Mouse (Mus musculus) cerebellum, adult 8-10 months (tissue): ENCODE results near the gene Zswim3.
"Not testable (repeated sequence)": the region's sequence is repeated elsewhere in the genome, so short reads cannot be mapped to it uniquely, and the experiment has no call there.

Source experiments
- DNase-seq: peaks from one replicate; pipeline ENCODE4 v3.0.0; 2022

Gene Zswim3

DNA sequence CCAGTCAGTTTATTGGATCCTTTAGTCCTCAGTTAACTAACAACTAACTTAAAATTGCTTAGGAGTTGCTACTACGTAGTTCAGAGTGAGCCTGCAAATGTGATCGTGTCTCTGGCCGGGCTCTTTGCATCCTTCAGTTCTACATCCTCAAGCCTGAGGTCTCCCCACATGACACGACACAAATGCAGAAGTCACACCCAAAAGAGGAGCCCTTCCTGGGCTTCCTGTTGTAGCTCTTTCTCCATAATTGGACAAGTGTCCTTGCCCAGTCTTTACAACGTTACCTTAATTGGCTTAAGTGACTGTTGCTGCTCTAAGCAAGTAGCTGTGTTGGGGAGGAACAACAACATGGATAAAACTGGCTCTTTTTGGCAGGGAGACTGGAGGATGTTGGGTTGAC is 10.4 kb downstream of the Zswim3 start:
- DNase-seq: no peak

DNA sequence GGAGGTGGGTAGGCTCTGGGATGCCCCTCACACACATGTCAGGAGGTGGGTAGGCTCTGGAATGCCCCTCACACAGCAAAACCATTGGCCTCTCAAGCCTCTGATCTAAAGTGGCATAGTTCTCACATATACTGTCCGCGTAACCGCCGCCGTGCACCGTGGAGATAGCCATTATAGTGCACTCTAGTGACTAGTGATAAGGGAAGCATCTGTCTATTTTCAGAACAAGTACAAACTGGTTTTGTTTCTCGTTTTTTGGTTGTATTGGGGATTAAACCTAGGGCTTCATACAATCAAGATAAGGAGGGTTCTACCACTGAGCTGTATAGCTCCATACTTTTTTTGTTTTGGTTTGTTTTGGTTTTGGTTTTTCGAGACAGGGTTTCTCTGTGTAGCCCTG is 10.9 kb downstream of the Zswim3 start:
- no peak for DNase-seq

DNA sequence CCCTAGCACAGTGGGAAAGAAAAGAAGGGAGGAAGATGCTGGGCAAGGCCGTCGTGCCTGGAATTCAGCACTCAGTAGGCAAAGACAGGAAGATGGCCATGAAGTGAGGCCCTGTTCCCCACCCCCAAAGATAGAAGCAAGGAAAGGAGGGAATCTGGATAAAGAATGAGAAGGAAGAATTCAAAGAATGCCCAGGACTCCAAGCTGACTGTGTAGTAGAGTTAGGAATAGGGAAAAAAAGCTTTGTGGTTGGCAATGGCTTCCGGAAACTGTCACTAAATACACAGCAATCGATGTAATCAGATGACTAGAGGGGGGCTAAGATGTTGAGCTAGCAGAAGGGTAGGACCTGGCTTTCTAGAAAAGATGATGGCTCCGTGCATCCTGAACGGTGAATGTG is 12.3 kb downstream of the Zswim3 start:
- DNase-seq: no peak

DNA sequence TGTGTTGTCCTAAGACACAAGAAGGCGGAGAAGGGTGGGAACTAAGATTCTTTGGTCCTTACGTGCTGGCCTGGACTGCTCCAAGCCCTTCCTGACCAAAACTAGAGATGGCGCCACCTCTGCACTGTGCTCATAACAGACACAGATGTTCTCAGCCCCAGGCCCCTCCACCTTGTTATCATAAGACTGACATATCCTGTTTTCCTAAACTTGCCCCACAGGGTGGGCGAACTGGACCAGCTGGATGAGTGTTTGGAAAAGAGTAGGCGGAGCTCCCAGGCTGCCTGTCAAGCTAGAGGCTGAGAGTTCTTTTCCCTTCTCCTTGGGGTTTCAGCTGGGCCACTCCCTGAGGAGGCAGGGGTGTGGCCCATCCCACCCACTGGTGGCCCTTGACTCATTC is 12.8 kb downstream of the Zswim3 start:
- DNase-seq: no peak

DNA sequence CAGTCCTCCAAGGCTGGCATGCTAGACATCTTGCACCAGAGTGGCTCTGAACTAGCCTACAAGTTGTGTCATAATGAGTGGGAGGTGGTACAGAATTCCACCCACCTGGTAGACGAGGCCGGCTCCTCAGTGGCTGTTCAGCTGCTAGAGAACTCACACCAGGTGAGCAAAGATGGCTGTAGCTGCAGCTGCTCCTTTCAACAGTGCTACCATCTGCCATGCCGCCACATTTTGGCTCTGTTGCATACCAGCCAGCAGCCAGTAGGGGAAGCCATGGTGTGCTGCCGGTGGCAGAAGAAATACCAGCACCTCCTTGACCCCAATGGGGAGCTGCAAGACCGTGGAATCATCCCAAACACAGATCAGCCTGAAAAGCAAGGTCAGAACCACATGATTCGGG is 16.2 kb downstream of the Zswim3 start:
- DNase-seq: peak; percentile 16

DNA sequence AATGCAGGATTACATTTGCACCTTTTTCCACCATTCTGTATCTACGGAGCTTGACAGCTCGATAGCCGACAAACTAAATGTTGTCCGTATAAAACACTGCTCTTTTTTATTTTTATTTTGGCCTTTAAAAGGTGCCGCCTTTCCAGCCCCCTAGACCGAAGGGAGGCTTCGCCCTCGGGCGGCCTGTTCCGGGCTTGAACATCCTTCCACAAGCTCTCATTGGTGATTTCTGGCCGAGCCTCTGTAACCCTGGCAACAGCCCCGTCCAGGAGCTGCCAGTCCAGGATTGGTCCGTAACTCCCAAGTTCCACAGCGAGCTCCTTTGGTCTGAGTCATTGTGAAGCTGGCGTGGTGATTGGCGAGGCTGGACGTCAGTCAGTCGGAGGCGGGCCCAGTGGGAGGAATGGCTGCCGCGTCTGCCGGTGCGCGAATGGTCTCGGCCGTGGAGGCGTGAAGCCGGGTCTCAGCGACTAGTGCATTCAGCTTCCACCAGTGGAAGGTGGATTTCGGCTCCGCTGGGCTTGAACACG is 17.8 kb downstream of the Zswim3 start, which contains the start of gene Zswim1:
Zswim1 (plus strand) TSS at position 51 of the 530 bp plus-strand sequence.
- DNase-seq: peak; percentile 100

DNA sequence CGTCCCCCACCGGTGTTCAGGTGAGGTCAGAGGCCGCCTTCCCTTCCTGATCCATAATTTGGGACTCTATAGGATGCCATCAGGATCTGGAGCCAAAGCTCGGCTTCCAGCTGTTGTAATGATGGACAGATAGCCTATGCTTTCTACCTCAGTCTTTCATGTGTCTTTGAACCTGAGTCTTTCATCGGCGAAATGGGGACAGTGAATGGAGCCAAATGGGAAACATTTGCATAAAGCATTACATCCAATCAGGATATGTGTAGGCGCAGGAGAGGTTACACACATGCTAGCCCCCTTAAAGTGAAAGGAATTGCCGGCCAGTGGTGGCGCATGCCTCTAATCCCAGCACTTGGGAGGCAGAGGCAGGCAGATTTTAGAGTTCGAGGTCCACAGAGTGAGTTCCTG is 18.3 kb downstream of the Zswim3 start:
- no peak for DNase-seq

DNA sequence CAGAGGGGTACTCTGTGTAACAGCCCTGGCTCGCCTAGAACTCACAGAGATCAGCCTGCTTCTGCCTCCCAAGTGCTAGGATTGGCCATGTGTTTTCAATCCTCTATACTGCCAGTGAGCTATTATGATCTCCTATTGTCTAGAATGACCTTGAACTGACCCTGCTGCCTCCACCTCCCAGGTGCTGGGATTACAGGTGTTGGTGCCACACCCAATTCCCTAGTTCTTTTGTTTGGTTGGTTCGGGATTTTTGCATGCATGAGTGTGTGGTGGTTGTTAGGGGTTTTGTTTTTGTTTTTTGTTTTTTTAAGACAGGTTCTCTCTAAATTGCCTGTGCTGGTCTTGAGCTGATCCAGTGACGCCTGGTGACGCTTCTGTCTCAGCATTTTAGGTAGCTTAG is 19.1 kb downstream of the Zswim3 start:
- no peak for DNase-seq

DNA sequence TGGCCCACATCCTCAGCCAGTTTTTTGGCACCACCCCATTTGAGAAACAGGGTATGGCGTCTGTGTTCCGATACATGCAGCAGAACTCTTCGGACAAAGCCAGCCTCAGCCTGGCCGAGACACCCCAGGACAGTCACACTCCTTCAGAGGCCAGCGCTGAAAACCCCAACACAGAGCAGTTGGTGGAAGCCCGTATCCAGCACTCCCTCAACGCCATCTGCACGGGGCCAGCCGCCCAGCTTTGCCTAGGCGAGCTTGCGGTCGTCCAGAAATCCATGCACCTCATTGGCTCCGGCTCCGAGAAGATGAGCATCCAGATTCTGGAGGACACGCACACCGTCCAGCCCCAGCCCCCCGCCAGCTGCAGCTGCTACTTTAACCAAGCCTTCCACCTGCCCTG is 20.6 kb downstream of the Zswim3 start:
- DNase-seq: no peak

DNA sequence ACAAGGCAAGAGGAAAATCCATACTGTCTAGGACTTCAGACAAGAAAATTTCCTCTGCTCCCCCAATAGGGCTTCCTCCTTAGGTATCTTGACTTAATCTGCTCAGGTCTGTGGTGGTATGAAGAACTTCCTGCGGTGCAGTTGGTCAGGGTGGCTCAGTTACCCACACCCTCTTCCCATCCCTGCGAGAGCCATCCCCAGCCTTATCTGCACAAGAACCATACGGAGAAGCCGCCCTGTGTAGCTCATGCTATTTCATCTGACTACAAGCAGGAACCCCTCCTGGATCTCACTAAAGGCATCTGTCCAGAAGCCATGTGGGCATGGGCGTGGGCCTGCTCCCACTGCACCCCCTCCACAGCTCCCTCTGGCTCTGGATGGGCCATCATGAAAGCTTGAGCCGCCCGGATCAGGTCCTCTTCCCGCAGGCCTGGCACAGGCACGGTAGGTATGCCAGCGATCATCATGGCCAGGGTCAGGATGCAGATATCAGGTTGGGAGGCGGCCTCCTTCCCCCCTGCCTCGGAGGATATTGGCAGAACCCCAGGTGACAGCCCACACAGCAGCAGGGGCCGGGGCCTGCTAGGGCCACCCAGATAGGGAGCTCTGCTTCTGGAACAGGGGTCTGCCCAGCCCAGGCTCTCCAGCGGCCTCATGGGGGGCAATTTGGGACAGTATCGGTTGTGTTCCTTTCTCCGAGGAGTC is 22.4 kb downstream of the Zswim3 start:
- DNase-seq: no peak

DNA sequence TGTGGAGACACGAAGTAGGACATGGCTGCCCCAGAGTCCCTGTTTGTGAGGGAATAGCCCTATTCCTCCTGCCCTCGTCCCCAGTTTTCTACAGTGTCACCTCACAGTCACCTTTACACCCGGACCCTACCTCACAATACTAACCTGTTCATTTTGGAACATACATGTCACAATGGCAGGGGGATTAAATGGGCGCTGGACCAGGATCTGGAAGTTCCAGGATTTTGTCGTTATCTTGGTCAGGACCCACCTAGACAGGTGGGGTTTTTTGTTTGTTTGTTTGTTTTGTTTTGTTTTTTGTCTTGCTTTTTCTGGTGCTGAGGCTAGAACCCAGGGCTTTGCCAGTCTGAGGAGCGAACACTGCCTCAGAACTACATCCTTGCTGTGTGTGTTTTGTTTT is 23.5 kb downstream of the Zswim3 start, which contains the start of gene Spata25:
Spata25 (minus strand) TSS at position 101 of the 400 bp plus-strand sequence.
- no peak for DNase-seq

DNA sequence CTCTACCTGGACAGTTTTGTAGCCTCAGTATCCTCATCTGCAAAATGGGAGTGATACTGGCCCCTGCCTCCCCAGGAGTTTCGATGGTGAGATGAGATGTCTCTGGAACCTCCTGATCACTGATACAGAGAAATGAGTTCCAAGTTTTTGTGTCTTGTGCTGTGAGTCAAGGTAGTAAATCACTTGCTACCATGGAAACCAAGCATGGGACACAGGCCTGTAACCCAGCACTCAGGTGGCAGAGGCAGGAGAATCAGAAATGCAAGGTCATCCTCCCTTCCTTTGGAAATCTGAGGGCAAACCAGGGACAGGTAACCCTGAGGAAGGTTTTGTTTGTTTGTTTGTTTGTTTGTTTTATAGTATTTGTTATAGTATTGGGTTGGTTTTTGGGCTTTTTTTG is 24.2 kb downstream of the Zswim3 start:
- no peak for DNase-seq

DNA sequence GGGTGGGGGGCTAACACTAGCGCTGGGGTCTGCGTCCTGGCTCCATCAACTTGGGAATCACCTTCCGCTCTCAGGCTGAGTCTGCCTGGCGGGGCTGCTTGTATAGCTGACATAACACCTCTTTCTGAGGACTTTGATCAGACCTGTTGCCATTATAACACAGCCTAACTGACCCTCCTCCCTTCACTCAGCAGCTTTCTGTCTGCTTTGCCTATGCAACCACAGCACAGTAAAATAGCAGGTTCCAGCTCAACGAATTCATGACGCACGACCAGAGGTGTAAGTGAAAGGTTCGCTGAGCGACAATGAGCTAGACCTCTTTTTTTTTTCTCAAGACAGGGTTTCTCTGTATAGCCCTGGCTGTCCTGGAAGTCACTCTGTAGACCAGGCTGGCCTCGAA is 26.1 kb downstream of the Zswim3 start:
- no peak for DNase-seq

DNA sequence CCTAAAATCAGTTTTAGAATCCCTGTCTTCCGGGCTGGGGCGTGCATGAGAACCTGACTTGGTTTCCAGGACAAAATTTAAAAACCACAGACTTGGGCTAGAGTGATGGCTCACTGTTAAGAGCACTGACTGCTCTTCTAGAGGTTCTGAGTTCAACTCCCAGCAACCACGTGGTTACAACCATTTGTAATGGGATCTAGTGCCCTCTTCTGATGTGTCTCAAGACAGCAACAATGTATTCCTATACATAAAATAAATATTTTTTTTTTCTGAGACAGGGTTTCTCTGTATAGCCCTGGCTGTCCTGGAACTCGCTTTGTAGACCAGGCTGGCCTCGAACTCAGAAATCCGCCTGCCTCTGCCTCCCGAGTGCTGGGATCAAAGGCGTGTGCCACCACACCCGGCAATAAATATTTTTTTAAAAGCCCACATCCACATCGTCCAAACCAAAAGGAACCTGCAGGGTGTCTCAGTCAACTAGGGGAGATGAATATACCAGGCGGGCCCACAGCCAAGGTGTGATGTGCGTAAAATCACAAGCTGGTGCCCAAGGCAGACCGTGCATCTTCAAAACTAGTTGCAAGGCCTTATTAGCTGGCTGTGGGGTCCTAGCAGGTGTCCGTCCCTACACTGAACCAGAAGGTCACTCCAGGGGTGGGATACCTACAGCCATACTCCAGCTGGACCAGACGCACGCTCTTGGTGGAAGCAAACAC is 27.3 kb downstream of the Zswim3 start:
- DNase-seq: peak; percentile 38

DNA sequence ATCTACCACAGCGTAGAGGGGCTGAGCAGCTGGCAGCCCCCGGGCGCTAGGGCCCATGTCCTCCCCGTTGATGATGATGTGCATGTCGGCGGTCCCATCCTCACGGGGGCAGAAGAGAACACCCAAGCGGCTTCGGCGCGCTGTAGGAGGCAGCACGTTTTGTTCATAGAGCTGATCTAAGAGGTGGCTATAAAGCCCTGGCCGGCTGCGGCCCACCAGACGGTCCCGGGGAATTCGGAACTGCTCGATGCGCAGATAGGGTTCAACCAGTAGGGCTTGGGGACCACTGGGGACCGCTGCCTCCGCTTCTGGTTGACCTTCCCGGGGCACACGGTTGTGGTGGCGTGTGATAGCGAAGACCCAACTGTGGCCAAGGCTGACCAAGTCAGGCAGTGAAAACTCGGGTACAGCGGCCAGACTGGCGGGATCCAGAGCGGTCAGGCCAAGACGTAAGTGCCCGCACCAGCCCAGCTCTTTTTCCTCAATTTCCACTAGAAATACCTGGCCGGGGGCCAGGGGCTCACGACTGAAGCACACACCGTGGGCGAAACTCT is 27.9 kb downstream of the Zswim3 start, which contains the start of gene Ctsa:
Ctsa (plus strand) TSS at position 126 of the 554 bp plus-strand sequence.
- peak; percentile 72 for DNase-seq

DNA sequence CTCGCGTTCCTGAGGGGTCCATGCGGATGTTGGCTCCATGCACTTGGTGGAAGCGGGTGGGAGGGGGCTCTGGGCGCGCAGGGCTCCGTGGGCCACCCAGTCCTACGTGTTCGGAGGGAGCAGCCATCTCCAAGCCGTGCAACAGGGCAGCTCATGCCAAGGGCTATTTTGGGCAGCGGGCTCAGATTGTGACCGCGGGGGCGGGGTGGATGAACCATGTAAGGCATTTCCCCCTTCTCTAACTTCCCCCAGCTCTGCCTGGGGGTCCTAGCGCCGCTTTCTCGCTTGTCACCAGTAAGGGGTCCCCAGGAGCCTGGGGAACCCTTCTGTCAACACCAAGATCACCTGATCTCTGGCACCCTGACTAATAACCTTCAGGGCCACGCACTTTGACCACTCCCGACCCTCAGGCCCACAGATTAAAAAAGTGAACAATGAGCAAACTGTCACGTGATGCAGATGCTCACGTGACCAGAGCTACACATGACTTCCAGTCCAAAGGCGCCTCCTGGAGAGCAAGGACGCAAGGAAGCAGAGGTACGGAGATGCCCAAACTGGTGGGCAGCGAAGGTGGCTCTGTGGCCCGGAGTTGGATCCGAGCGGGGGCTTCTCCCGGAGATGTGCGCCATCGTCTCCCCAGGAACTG is 28.5 kb downstream of the Zswim3 start, which contains the start of gene Neurl2:
Neurl2 (minus strand) TSS at position 143 of the 646 bp plus-strand sequence.
- peak; percentile 89 for DNase-seq

DNA sequence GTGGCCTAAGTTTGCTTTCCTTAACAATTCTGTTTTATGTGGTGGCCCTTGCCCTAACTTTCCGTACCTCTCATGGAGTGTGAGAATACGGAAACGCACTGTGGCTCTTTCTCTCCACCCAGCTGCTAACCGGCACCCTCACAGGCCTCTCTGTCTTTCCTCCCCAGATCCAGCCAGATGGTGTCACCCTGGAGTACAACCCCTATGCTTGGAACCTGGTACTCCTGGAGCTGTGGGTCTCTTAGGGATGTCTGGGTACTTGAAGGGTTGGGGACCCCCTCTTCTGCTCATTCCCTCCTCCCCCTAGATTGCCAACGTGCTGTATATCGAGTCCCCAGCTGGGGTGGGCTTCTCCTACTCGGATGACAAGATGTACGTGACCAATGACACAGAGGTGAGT is 29.6 kb downstream of the Zswim3 start:
- DNase-seq: peak; percentile 41

DNA sequence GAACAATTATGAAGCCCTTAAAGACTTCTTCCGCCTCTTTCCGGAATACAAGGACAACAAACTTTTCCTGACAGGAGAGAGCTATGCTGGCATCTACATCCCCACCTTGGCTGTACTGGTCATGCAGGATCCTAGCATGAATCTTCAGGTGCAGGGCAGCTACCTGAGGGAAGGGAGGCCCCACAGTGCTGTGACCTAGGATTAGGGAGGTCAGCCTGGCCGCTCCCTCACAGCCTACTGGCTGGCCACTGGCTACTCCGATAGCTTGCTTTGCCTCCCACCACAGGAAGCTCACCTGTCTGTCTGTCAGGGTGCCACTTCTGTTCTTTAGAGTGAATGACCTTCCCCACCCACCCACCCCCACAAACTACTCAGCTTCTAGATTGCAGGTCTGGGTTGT is 30.3 kb downstream of the Zswim3 start:
- no peak for DNase-seq

DNA sequence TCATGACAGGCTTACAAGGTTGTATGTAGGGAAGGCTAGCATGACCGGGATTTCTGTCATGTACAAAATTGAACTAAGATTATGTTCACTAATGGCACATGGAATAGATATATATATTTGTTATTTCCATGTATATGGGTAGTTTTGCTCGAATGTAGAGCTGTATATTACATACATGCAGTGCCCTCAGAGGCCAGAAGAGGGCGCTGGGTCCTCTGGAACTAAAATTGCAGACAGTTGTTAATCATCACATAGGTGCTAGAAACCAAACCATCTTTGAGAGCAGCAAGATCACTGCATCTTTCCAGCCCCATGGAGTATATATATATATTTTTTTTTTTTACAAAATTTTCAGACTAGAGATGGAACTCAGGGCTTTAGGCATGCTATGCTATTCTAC is 40.9 kb downstream of the Zswim3 start:
- no peak for DNase-seq

DNA sequence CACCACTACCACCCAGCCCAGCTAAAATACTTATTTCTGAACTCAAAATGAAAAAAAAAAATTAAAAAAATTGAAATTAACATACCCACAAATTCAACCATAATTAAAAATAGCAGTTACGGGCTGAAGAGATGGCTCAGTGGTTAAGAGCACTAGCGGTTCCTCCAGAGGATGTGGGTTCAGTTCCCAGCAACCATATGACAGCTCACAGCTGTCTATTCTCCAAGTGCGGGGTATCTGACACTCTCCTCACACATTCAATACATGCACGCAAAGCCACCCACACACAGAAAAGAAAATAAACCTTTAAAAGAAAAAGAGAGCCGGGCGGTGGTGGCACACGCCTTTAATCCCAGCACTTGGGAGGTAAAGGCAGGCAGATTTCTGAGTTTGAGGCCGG is 45.2 kb downstream of the Zswim3 start:
- DNase-seq: no peak

DNA sequence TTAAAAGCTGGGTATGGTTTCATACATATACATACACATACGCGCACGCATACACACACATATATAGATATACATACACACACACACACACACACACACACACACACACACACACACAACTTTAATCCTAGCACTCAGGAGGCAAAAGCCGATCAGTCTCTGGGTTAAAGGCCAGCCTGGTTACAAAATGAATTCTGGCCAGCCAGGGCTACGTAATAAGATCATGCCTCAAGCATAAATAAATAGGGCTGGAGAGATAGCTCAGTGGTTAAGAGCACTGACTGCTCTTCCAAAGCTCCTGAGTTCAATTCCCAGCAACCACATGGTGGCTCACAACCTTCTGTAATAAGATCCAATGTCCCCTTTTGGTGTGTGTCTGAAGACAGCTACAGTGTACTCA is 50.7 kb downstream of the Zswim3 start:
- DNase-seq: not testable (repeated sequence)

DNA sequence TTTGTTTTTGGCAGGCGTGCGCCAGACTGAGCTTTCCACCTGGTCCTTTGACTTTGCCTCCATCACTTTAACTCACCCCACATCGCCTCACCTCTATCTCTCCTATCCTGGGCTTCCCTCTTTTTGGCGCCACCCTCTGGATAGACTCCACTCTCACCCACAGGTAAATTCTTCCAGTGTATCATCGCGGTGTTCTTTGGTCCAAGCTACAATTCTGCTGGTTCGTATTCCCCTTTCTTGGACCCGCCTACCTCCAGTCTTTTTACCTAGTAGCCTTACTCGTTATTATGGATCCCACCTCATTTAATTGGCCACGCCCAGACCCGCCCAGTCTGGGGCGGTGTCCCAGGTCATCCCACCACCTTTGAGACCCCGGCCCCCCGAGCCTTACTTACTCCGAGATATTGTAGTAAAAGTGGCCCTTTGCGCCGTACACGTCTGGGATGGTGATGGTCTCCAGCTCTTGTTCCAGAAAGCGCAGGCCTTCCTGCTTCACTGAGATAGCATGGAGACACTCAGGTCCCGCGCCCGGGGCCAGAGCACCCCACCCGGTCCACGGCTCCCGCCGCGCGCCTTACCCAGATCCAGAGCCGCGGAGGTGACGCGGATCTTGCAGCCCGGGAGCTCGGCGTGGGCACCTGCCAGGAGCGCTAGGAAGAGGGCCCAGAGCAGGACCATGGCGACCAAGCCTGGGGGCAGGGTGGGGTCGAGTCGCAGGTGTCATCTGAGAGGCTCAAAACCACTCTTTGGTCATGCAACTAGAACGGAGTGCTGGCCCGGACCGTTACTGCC is 51.6 kb downstream of the Zswim3 start:
- DNase-seq: no peak
